Mouse (Mus musculus) embryonic stem cell, embryonic (primary cell): ENCODE measurements at regions not wholly inside any gene's neighbourhood (a gene's known extent, or its start where the extent isn't known, plus 50 kb on each side); places are given as distances from the start of the nearest gene placed in this dataset.

Source experiments
- CTCF ChIA-PET, 4 experiments: fragments of 300-600 bp in 2 of 4; fragments of 350-600 bp in 2 of 4; sonication (Branson Sonifier 250); formaldehyde crosslinking; loops; one replicate each; lab custom pipeline; 2022; ENCODE audit warnings: inconsistent platforms in 2 of 4; lab: Charles Lee
- POLR2A ChIA-PET, 4 experiments: fragments of 300-600 bp in 2 of 4; fragments of 350-600 bp in 2 of 4; sonication (Branson Sonifier 250); formaldehyde crosslinking; loops; one replicate each; lab custom pipeline; 2022; ENCODE audit warnings: antibody characterized with exemption in 4 of 4, inconsistent platforms in 1 of 4; lab: Charles Lee

- ChIA-PET CTCF (no interaction called here), POLR2A (no interaction called here)
These were observed 51.9 kb upstream of the Slco4a1 start for GRCm38 (mm10) chr2:180404168-180404567.

GRCm38 (mm10) chr2:180403621-180404020 lies 52.4 kb upstream of the Slco4a1 start:
- CTCF ChIA-PET, result interaction anchor here in 1 of 4 experiments (0.7 kb wide), 1 partner anchor 59 kb away, joined by 3 read pairs; no protein-coding TSS in a partner anchor
- POLR2A ChIA-PET, result no interaction called here

GRCm38 (mm10) chr2:180402851-180403459 lies 53.1 kb upstream of the Slco4a1 start:
- ChIA-PET CTCF (interaction anchor here in 1 of 4 experiments (0.7 kb wide), 1 partner anchor 60 kb away, joined by 3 read pairs; no protein-coding TSS in a partner anchor), POLR2A (no interaction called here)

GRCm38 (mm10) chr2:180402433-180402832 lies 53.6 kb upstream of the Slco4a1 start:
- CTCF ChIA-PET, result no interaction called here
- POLR2A ChIA-PET, result no interaction called here

- ChIA-PET POLR2A (interaction anchor here in 1 of 4 experiments (1.4 kb wide), 1 partner anchor 10 kb away, joined by 4 read pairs; no protein-coding TSS in a partner anchor), CTCF (interaction anchor here in 1 of 4 experiments (0.6 kb wide), 1 partner anchor 81 kb away, joined by 3 read pairs; no protein-coding TSS in a partner anchor)
These were observed 54.3 kb upstream of the Slco4a1 start for GRCm38 (mm10) chr2:180401409-180402391.

- POLR2A ChIA-PET, result interaction anchor here in 1 of 4 experiments (1.4 kb wide), 1 partner anchor 11 kb away, joined by 4 read pairs; no protein-coding TSS in a partner anchor
- CTCF ChIA-PET, result no interaction called here
These were observed 55.5 kb upstream of the Slco4a1 start for GRCm38 (mm10) chr2:180400514-180401019.

- ChIA-PET POLR2A (interaction anchor here in 1 of 4 experiments (1.4 kb wide), 1 partner anchor 11 kb away, joined by 4 read pairs; no protein-coding TSS in a partner anchor), CTCF (interaction anchor here in 2 of 4 experiments (1.0 to 1.1 kb wide), 2 partner anchors 47 to 388 kb away, joined by 3 to 4 read pairs; no protein-coding TSS in a partner anchor)
These were observed 56.2 kb upstream of the Slco4a1 start for GRCm38 (mm10) chr2:180399651-180400513.

- CTCF ChIA-PET, result interaction anchor here in 3 of 4 experiments (0.8 to 1.1 kb wide), 3 partner anchors 17 to 389 kb away, joined by 3 to 4 read pairs (median 3); no protein-coding TSS in a partner anchor
- POLR2A ChIA-PET, result no interaction called here
These were observed 57.1 kb upstream of the Slco4a1 start for GRCm38 (mm10) chr2:180398851-180399447.

- CTCF ChIA-PET, result interaction anchor here in 1 of 4 experiments (0.8 kb wide), 1 partner anchor 18 kb away, joined by 3 read pairs; no protein-coding TSS in a partner anchor
- POLR2A ChIA-PET, result no interaction called here
These were observed 57.6 kb upstream of the Slco4a1 start for GRCm38 (mm10) chr2:180398481-180398754.

GRCm38 (mm10) chr2:180397723-180398480 lies 58.1 kb upstream of the Slco4a1 start:
- ChIA-PET POLR2A (no interaction called here), CTCF (no interaction called here)

GRCm38 (mm10) chr2:180396664-180397377 lies 59.2 kb upstream of the Slco4a1 start:
- CTCF ChIA-PET, result interaction anchor here in 1 of 4 experiments (0.6 kb wide), 1 partner anchor 879 kb away, joined by 5 read pairs; no protein-coding TSS in a partner anchor
- POLR2A ChIA-PET, result no interaction called here

GRCm38 (mm10) chr2:180396211-180396610 lies 59.8 kb upstream of the Slco4a1 start:
- ChIA-PET CTCF (interaction anchor here in 1 of 4 experiments (0.6 kb wide), 1 partner anchor 880 kb away, joined by 5 read pairs; no protein-coding TSS in a partner anchor), POLR2A (no interaction called here)

- CTCF ChIA-PET, result interaction anchor here in 1 of 4 experiments (0.7 kb wide), 1 partner anchor 42 kb away, joined by 3 read pairs; no protein-coding TSS in a partner anchor
- POLR2A ChIA-PET, result interaction anchor here in 1 of 4 experiments (1.2 kb wide), 1 partner anchor 120 kb away, joined by 3 read pairs; no protein-coding TSS in a partner anchor
These were observed 60.6 kb upstream of the Slco4a1 start for GRCm38 (mm10) chr2:180395279-180396034.

- ChIA-PET POLR2A (no interaction called here), CTCF (interaction anchor here in 2 of 4 experiments (0.7 to 1.1 kb wide), 2 partner anchors 185 to 482 kb away, joined by 3 read pairs; no protein-coding TSS in a partner anchor)
These were observed 58.6 kb upstream of the Gata5 start for GRCm38 (mm10) chr2:180392846-180393700.

- POLR2A ChIA-PET, result no interaction called here
These were observed 57.8 kb upstream of the Gata5 start for GRCm38 (mm10) chr2:180392298-180392697.

More at GRCm38 (mm10) chr2:180392298-180392697, 57.8 kb upstream of the Gata5 start:
- CTCF ChIA-PET, result interaction anchor here in 1 of 4 experiments (1.1 kb wide), 1 partner anchor 483 kb away, joined by 3 read pairs; no protein-coding TSS in a partner anchor
